Mouse (Mus musculus): ENCODE data around the gene Crybg3. TPM values are rescaled to one million over a fixed set of nuclear protein-coding genes. Genes with fewer than 3 reads are reported as not detected.

The Crybg3 gene
- polyA plus RNA-seq, 1 experiment from 2014 or later = 4.6 TPM

GRCm38 (mm10) chr16:59551507-59551906 is 49.3 kb downstream of the Crybg3 start:
- no peak overlapping the region for H3K27ac ChIP-seq (ENCODE audit: low read depth, low read length)
- WGBS = 80% methylated on average over 5 of the region's 5 CpGs
- H3K9ac ChIP-seq (ENCODE audit: low read depth, low read length) = no peak overlapping the region
- no peak overlapping the region for H3K4me3 ChIP-seq (ENCODE audit: low read depth, low read length)
- ATAC-seq (replicated peaks; ENCODE audit: low FRiP score) (no peak), DNase-seq (ENCODE audit: low spot score) (no peak)
- H3K4me2 ChIP-seq = no peak overlapping the region
- H3K27me3 ChIP-seq (replicated peaks; ENCODE audit: control insufficient read depth, insufficient read depth, low read length) = no peaks in the 10 kb centered on the region
- no peaks in the 10 kb centered on the region for H3K4me1 ChIP-seq (replicated peaks; ENCODE audit: control insufficient read depth, insufficient read depth, low read length)
- H3K36me3 ChIP-seq (ENCODE audit: control insufficient read depth, insufficient read depth, low read length) = no peaks in the 10 kb centered on the region
- no peaks in the 10 kb centered on the region for H3K9me3 ChIP-seq (ENCODE audit: control insufficient read depth, low read length)

DNA sequence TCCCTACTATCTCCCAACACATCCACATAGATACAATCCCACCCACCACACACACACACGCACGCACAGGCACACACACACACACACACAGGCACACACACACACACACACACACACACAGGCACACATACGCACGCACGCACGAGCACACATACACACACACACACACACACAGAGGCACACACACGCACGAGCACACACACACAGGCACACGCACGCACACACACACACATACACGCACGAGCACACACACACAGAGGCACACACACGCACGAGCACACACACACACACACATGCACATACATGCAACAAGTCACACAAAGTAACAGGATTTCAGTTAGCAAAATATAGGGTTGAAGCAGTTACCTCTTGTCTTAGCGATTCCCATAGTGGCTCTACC is 51.1 kb downstream of the Crybg3 start:
- no peak overlapping the region for H3K4me2 ChIP-seq
- no peaks in the 10 kb centered on the region for H3K27me3 ChIP-seq (replicated peaks; ENCODE audit: control insufficient read depth, insufficient read depth, low read length)
- ATAC-seq (replicated peaks; ENCODE audit: low FRiP score) (no peak), DNase-seq (ENCODE audit: low spot score) (no peak)
- no peak overlapping the region for H3K4me3 ChIP-seq (ENCODE audit: low read depth, low read length)
- no peaks in the 10 kb centered on the region for H3K36me3 ChIP-seq (ENCODE audit: control insufficient read depth, insufficient read depth, low read length)
- H3K9ac ChIP-seq (ENCODE audit: low read depth, low read length) = no peak overlapping the region
- H3K9me3 ChIP-seq (ENCODE audit: control insufficient read depth, low read length) = no peaks in the 10 kb centered on the region
- no peak overlapping the region for H3K27ac ChIP-seq (ENCODE audit: low read depth, low read length)
- WGBS = 87% methylated on average over 15 of the region's 15 CpGs
- H3K4me1 ChIP-seq (replicated peaks; ENCODE audit: control insufficient read depth, insufficient read depth, low read length) = no peaks in the 10 kb centered on the region

GRCm38 (mm10) chr16:59548582-59548947 is 52.2 kb downstream of the Crybg3 start:
- Histone ChIP-seq H3K27ac (ENCODE audit: low read depth, low read length) (no peak overlapping the region), H3K27me3 (replicated peaks; ENCODE audit: control insufficient read depth, insufficient read depth, low read length) (no peaks in the 10 kb centered on the region), H3K4me2 (no peak overlapping the region), H3K4me1 (replicated peaks; ENCODE audit: control insufficient read depth, insufficient read depth, low read length) (no peaks in the 10 kb centered on the region), H3K36me3 (ENCODE audit: control insufficient read depth, insufficient read depth, low read length) (no peaks in the 10 kb centered on the region), H3K9ac (ENCODE audit: low read depth, low read length) (no peak overlapping the region), H3K4me3 (ENCODE audit: low read depth, low read length) (no peak overlapping the region), H3K9me3 (ENCODE audit: control insufficient read depth, low read length) (no peaks in the 10 kb centered on the region)
- ATAC-seq (replicated peaks; ENCODE audit: low FRiP score) (no peak), DNase-seq (ENCODE audit: low spot score) (no peak)
- 91% methylated on average over 4 of the region's 4 CpGs for WGBS

- H3K36me3 ChIP-seq (ENCODE audit: control insufficient read depth, insufficient read depth, low read length) = no peaks in the 10 kb centered on the region
- no peak overlapping the region for H3K9ac ChIP-seq (ENCODE audit: low read depth, low read length)
- no peaks in the 10 kb centered on the region for H3K9me3 ChIP-seq (ENCODE audit: control insufficient read depth, low read length)
- H3K4me3 ChIP-seq (ENCODE audit: low read depth, low read length) = no peak overlapping the region
- H3K4me2 ChIP-seq = no peak overlapping the region
- H3K27ac ChIP-seq (ENCODE audit: low read depth, low read length) = no peak overlapping the region
- ATAC-seq (replicated peaks; ENCODE audit: low FRiP score) (no peak), DNase-seq (ENCODE audit: low spot score) (no peak)
- H3K4me1 ChIP-seq (replicated peaks; ENCODE audit: control insufficient read depth, insufficient read depth, low read length) = no peaks in the 10 kb centered on the region
- 80% methylated on average over 14 of the region's 14 CpGs for WGBS
- H3K27me3 ChIP-seq (replicated peaks; ENCODE audit: control insufficient read depth, insufficient read depth, low read length) = no peaks in the 10 kb centered on the region
Observed at GRCm38 (mm10) chr16:59547887-59548581, 52.7 kb downstream of the Crybg3 start.

DNA sequence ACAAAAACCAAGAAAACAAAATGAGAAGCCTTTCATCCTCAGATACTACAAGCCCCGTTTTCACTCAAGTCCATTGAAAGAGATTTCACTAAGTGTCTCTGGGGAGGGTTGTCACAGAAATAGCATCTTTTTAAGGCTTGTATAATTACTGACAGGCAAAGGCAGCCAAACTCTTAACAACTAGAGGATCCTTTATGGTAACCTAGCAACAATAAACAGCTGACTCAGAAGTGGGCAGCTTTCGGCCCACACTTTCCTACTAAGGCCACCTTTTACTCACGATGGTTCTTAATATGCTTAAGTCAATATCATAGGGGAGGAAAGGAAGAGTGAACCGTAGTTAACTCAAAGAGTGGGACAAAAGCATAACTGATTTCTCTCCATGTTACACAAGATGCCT is 53.3 kb downstream of the Crybg3 start:
- Histone ChIP-seq H3K36me3 (ENCODE audit: control insufficient read depth, insufficient read depth, low read length) (no peaks in the 10 kb centered on the region), H3K27ac (ENCODE audit: low read depth, low read length) (no peak overlapping the region), H3K9me3 (ENCODE audit: control insufficient read depth, low read length) (no peaks in the 10 kb centered on the region), H3K4me1 (replicated peaks; ENCODE audit: control insufficient read depth, insufficient read depth, low read length) (no peaks in the 10 kb centered on the region), H3K4me2 (no peak overlapping the region), H3K9ac (ENCODE audit: low read depth, low read length) (no peak overlapping the region), H3K4me3 (ENCODE audit: low read depth, low read length) (no peak overlapping the region), H3K27me3 (replicated peaks; ENCODE audit: control insufficient read depth, insufficient read depth, low read length) (no peaks in the 10 kb centered on the region)
- 82% methylated on average over 4 of the region's 4 CpGs for WGBS
- DNase-seq (ENCODE audit: low spot score) (no peak), ATAC-seq (replicated peaks; ENCODE audit: low FRiP score) (no peak)

- DNase-seq (ENCODE audit: low spot score) = no peak
- Histone ChIP-seq H3K4me2 (no peak overlapping the region), H3K9ac (ENCODE audit: low read depth, low read length) (no peak overlapping the region), H3K36me3 (ENCODE audit: control insufficient read depth, insufficient read depth, low read length) (no peaks in the 10 kb centered on the region), H3K9me3 (ENCODE audit: control insufficient read depth, low read length) (no peaks in the 10 kb centered on the region), H3K27me3 (replicated peaks; ENCODE audit: control insufficient read depth, insufficient read depth, low read length) (no peaks in the 10 kb centered on the region), H3K27ac (ENCODE audit: low read depth, low read length) (no peak overlapping the region), H3K4me1 (replicated peaks; ENCODE audit: control insufficient read depth, insufficient read depth, low read length) (no peaks in the 10 kb centered on the region), H3K4me3 (ENCODE audit: low read depth, low read length) (no peak overlapping the region)
- 87% methylated on average over 2 of the region's 2 CpGs for WGBS
- ATAC-seq (replicated peaks; ENCODE audit: low FRiP score) = no peak
Observed at GRCm38 (mm10) chr16:59545360-59545759, 55.4 kb downstream of the Crybg3 start.

DNA sequence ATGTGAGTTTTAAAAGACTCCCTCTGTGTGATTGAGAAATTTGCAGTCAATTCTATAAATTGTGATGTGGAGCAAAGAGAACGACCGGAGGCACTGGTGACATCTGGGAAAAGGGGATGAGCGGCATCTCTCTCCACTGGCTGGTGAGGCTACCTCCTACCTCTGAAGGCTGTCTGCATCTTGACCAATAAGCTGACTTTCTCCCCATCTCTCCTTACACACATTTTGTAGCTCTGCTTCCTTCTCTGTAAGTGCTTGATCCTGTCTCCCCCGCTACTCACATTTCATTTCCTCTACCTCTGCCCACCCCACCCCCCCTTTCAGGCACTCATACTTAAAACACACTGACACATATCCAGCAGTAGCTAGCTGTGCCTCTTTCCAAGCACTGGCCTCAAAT is 59.4 kb downstream of the Crybg3 start:
- Histone ChIP-seq H3K4me2 (no peak overlapping the region), H3K27ac (ENCODE audit: low read depth, low read length) (no peak overlapping the region), H3K9ac (ENCODE audit: low read depth, low read length) (no peak overlapping the region), H3K9me3 (ENCODE audit: control insufficient read depth, low read length) (no peaks in the 10 kb centered on the region), H3K27me3 (replicated peaks; ENCODE audit: control insufficient read depth, insufficient read depth, low read length) (no peaks in the 10 kb centered on the region), H3K36me3 (ENCODE audit: control insufficient read depth, insufficient read depth, low read length) (no peaks in the 10 kb centered on the region), H3K4me1 (replicated peaks; ENCODE audit: control insufficient read depth, insufficient read depth, low read length) (no peaks in the 10 kb centered on the region), H3K4me3 (ENCODE audit: low read depth, low read length) (no peak overlapping the region)
- no peak for ATAC-seq (replicated peaks; ENCODE audit: low FRiP score)
- DNase-seq (ENCODE audit: low spot score) = no peak
- 74% methylated on average over 4 of the region's 4 CpGs for WGBS

DNA sequence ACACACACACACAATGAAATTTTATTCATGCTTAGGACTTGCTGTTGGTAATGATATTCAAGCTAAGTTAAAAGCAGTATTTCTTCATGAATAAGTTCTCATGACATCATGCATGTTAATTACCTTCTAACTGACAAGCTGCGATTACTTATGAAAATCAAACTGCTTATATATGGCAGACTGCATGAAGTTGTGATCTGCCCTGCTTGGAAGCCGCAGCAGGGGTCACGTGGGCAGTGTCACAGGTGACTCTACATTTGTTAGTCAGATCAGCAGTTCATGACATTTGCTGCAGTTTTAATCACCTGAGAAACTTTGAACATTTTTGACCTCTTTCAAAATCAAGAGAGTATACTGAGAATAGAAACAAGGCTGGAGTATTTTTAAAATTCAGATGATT is 59.8 kb downstream of the Crybg3 start:
- H3K27me3 ChIP-seq (replicated peaks; ENCODE audit: control insufficient read depth, insufficient read depth, low read length) = no peaks in the 10 kb centered on the region
- DNase-seq (ENCODE audit: low spot score) (no peak), ATAC-seq (replicated peaks; ENCODE audit: low FRiP score) (no peak)
- H3K9me3 ChIP-seq (ENCODE audit: control insufficient read depth, low read length) = no peaks in the 10 kb centered on the region
- no peaks in the 10 kb centered on the region for H3K36me3 ChIP-seq (ENCODE audit: control insufficient read depth, insufficient read depth, low read length)
- no peak overlapping the region for H3K27ac ChIP-seq (ENCODE audit: low read depth, low read length)
- no peak overlapping the region for H3K4me2 ChIP-seq
- H3K4me3 ChIP-seq (ENCODE audit: low read depth, low read length) = no peak overlapping the region
- H3K9ac ChIP-seq (ENCODE audit: low read depth, low read length) = no peak overlapping the region
- 90% methylated on average over 3 of the region's 3 CpGs for WGBS
- H3K4me1 ChIP-seq (replicated peaks; ENCODE audit: control insufficient read depth, insufficient read depth, low read length) = no peaks in the 10 kb centered on the region

- DNase-seq (ENCODE audit: low spot score) (no peak), ATAC-seq (replicated peaks; ENCODE audit: low FRiP score) (no peak)
- Histone ChIP-seq H3K4me1 (replicated peaks; ENCODE audit: control insufficient read depth, insufficient read depth, low read length) (no peaks in the 10 kb centered on the region), H3K4me3 (ENCODE audit: low read depth, low read length) (no peak overlapping the region), H3K27ac (ENCODE audit: low read depth, low read length) (no peak overlapping the region), H3K27me3 (replicated peaks; ENCODE audit: control insufficient read depth, insufficient read depth, low read length) (no peaks in the 10 kb centered on the region), H3K9ac (ENCODE audit: low read depth, low read length) (no peak overlapping the region), H3K36me3 (ENCODE audit: control insufficient read depth, insufficient read depth, low read length) (no peaks in the 10 kb centered on the region), H3K9me3 (ENCODE audit: control insufficient read depth, low read length) (no peaks in the 10 kb centered on the region), H3K4me2 (no peak overlapping the region)
- WGBS = 73% methylated on average over 5 of the region's 5 CpGs
Observed at GRCm38 (mm10) chr16:59535673-59536072, 65.1 kb downstream of the Crybg3 start.

Measured in liver, embryonic 11.5 days (tissue).